Mouse (Mus musculus) neural tube, embryonic 14.5 days (tissue): Measurements from ENCODE around the gene Rap1a. TPM values are rescaled to one million over a fixed set of nuclear protein-coding genes. Genes with fewer than 3 reads are reported as not detected.

ENCODE experiments used
- ATAC-seq: fragments of 200-750 bp; cut with Nextera tagmentation; 2 replicates; pipeline ENCODE4 v1.8.0; 2017; ENCODE audit warnings: low read depth, mild to moderate bottlenecking, moderate TSS enrichment, moderate library complexity
- H3K27ac ChIP-seq: fragments of 300-500 bp; sonication (generic); 2 replicates; pipeline ENCODE4 v1.5.1; 2014; ENCODE audit warnings: low read depth, mild to moderate bottlenecking, control low read depth, low read length, moderate library complexity, mixed read lengths
- H3K27me3 ChIP-seq: fragments of 300-500 bp; sonication (generic); 2 replicates; pipeline ENCODE4 v1.6.1; 2014; ENCODE audit warnings: low read length; ENCODE audit not compliant: control insufficient read depth, insufficient read depth
- H3K36me3 ChIP-seq: fragments of 300-500 bp; sonication (generic); 2 replicates; pipeline ENCODE4 v1.6.1; 2014; ENCODE audit warnings: low read length, mixed read lengths; ENCODE audit not compliant: control insufficient read depth, insufficient read depth
- H3K4me1 ChIP-seq: fragments of 300-500 bp; sonication (generic); 2 replicates; pipeline ENCODE4 v1.6.1; 2014; ENCODE audit warnings: low read length; ENCODE audit not compliant: control insufficient read depth, insufficient read depth
- H3K4me2 ChIP-seq: fragments of 300-500 bp; sonication (generic); 2 replicates; pipeline ENCODE4 v1.6.1; 2014; ENCODE audit warnings: mild to moderate bottlenecking, low read depth, low read length, control low read depth
- H3K4me3 ChIP-seq: fragments of 300-500 bp; sonication (generic); 2 replicates; pipeline ENCODE4 v1.5.1; 2014; ENCODE audit warnings: low read depth, low read length, control low read depth, mixed read lengths
- H3K9ac ChIP-seq: fragments of 300-500 bp; sonication (generic); replicated peaks from 2 replicates; pipeline ENCODE4 v1.6.1; 2014; ENCODE audit warnings: low read depth, mild to moderate bottlenecking, control low read depth, low read length, mixed read lengths
- H3K9me3 ChIP-seq: fragments of 300-500 bp; sonication (generic); 2 replicates; pipeline ENCODE4 v1.6.1; 2016; ENCODE audit warnings: low read length; ENCODE audit not compliant: control insufficient read depth
- WGBS: fragments of 180-500 bp; shearing (Covaris S2); extraction: QIAGEN DNeasy Blood & Tissue Kit; methylation state at CpG from one replicate; pipeline ENCODE4 v1.1.7; 2014; 5-methylcytosine and 5-hydroxymethylcytosine counted together
- polyA plus RNA-seq: library from polyadenylated mRNA; unstranded; fragments of >200 nt; fragmentation: Nextera tagmentation; extraction: Ambion mirVana; gene quantifications from 2 replicates; pipeline ENCODE4 v1.2.1, GENCODE M21; 2014

The Rap1a gene
- polyA plus RNA-seq, 1 experiment from 2014 or later, result 67.5 TPM

DNA sequence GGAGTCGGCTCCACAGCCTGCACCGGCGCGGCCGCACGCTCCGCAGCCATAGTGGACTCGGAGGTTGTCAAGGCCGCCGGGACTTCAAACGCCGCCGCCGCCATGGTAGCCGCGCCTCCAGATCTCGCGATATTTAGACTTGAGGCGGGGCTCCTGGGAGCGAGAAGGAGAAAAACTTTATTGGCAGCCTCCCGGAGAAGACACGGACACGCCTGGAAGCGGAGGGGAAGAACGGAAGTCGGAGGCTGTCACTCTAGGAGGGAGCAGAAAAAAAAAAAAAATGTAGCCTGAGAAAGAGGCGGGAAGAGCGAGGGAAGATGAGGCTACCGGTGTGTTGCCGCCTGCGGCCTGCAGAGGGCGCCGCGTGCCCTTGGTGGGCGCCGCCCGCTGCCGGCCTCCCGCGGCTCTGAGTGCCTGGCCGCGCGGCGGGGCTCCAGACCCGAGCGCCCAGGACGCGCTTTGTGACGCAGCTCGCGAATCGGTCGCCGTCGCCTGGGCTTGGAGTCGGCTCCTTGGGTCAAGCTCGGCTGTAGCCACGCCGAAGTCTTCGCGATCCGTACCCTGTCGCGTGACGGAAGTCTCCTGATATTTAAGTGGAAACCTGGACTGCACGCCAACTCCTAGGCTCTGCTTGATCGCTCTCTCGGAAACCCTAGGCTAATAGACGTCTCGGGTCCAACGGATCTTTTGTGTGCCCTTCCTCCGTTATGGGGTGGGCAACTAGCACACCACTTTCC, 113.6 kb downstream of the Rap1a start, which contains the start of gene Ddx20:
Ddx20 (minus strand) TSS at position 251 of the 737 bp plus-strand sequence.
- Histone ChIP-seq H3K27me3 (no peaks in the 10 kb centered on the region; the same call in 1 of the 2 replicates), H3K4me2 (peak within 1 kb of the TSS; percentile 82), H3K9me3 (no peaks in the 10 kb centered on the region), H3K4me3 (peak within 1 kb of the TSS; percentile 90), H3K4me1 (peaks cover 8% of the 10 kb centered on the region), H3K27ac (peak within 1 kb of the TSS; percentile 81), H3K36me3 (peaks cover 9% of the 10 kb centered on the region; the same call in 1 of the 2 replicates), H3K9ac (peak within 1 kb of the TSS; percentile 86)
- peak; percentile 97 for ATAC-seq
- under 1% methylated on average over 72 of the region's 72 CpGs for WGBS

DNA sequence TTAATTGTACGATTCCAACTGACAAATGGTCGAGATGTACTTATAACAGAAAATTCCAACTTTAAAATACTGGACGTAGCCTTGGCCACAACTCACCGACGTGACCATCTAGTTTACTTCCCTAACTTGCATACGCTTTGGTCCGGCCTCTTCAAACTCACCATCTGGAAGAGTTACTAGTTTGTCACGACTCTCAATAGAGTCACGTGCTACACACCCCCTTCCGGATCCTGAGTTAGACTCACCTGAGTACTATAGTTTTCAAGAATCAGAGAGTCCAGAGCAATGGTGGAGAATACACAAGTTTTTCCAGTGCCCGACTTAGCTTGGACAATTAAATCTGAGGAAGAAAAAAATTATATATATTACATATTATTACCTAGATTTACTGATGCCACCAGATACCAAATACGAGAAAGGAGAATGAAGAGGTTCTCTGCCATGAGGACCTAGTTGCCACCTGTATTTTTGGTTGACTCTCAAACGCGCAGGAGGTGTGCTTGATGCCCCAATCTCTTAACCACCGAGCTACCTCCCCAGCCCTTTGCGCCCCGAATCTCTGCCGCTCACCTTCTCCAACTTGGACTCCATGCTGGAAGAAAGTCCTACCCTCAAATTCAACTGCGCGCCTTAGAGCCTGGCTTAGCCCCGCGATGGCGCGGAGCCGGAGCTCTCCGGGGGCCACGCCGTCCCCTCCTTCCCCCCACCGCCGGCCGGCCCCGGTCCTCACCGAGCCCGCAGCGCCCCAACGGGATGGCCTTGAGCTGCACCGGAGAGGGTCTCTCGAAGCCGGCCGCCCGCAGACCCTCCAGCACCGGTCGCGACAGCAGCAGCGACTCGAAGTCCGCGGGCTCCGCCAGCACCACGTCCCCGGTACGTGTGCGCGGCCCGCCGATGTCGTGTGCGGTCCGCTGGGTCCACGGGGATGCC, 114.5 kb downstream of the Rap1a start:
- Histone ChIP-seq H3K27ac (peak overlapping the region; percentile 81), H3K4me3 (peak overlapping the region; percentile 90), H3K4me2 (peak overlapping the region; percentile 82), H3K27me3 (no peaks in the 10 kb centered on the region; the same call in 1 of the 2 replicates), H3K4me1 (peaks cover 8% of the 10 kb centered on the region), H3K9me3 (no peaks in the 10 kb centered on the region), H3K36me3 (peaks cover 10% of the 10 kb centered on the region; the same call in 1 of the 2 replicates), H3K9ac (peak overlapping the region; percentile 86)
- WGBS, result 9% methylated on average over 59 of the region's 60 CpGs
- ATAC-seq, result peak; percentile 82

DNA sequence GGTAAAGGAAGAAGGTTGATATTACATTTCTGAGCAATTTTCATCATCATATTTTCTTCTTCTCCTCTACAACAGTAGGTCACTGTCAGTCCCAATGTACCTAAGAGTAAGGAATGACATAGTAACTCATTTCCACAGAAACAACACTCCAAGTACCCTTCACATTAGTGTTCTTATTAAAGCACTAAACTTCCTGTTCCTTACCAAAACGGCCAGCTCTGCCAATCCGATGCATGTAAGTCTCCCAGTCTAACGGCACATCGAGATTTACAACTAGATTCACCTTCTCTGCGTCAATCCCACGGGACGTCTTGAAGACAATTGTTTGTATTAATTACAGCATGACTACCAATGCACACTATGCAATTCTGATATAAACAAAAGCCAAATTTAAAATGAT, 120.8 kb downstream of the Rap1a start:
- Histone ChIP-seq H3K9ac (no peak overlapping the region), H3K4me1 (no peaks in the 10 kb centered on the region), H3K9me3 (no peaks in the 10 kb centered on the region), H3K4me2 (no peak overlapping the region), H3K36me3 (peaks cover 27% of the 10 kb centered on the region; the same call in 1 of the 2 replicates), H3K27me3 (no peaks in the 10 kb centered on the region), H3K27ac (no peak overlapping the region), H3K4me3 (no peak overlapping the region)
- 89% methylated on average over 7 of the region's 7 CpGs for WGBS
- no peak for ATAC-seq

Other genes with a start within 250 kb of the Rap1a start
- gene Ddx20, start 113.8 kb downstream of the Rap1a start, polyA plus RNA-seq, result 22.2 and 25.7 TPM in 2 replicates
- gene Inka2, start 96.7 kb downstream of the Rap1a start, polyA plus RNA-seq, result 3.1 and 3.6 TPM in 2 replicates
- 0.15 and 0.44 TPM in 2 replicates for gene Adora3, start 69.5 kb upstream of the Rap1a start, polyA plus RNA-seq
- 0.23 TPM in 1 of 2 replicates, not detected in the other for gene Tmigd3, start 69.6 kb upstream of the Rap1a start, polyA plus RNA-seq
- 0.37 and 0.46 TPM in 2 replicates for gene I830077J02Rik, start 131.3 kb upstream of the Rap1a start, polyA plus RNA-seq
- 89.6 and 91.4 TPM in 2 replicates for gene Wdr77, start 158.0 kb upstream of the Rap1a start, polyA plus RNA-seq
- gene Atp5f1, start 158.8 kb upstream of the Rap1a start, polyA plus RNA-seq, result 594 and 601 TPM in 2 replicates
- gene Ovgp1, start 172.4 kb upstream of the Rap1a start, polyA plus RNA-seq, result 5.9 and 7.0 TPM in 2 replicates
- gene Pifo, start 213.3 kb upstream of the Rap1a start, polyA plus RNA-seq, result 3.1 and 3.6 TPM in 2 replicates
- gene Chil5, start 231.5 kb upstream of the Rap1a start, polyA plus RNA-seq, result not detected in 2 replicates